Mouse (Mus musculus) left cerebral cortex, adult 8-10 months (tissue): ENCODE measurements at regions not wholly inside any gene's neighbourhood (a gene's known extent, or its start where the extent isn't known, plus 50 kb on each side); places are given as distances from the start of the nearest gene placed in this dataset.

Experiments
- microRNA-seq, 2 experiments: library from miRNA; unstranded; fragments of <30 nt; microRNA quantifications; one replicate each; pipeline ENCODE4 v1.2.0; 2022

Small RNAs in the stretch of these regions (microRNA-seq; reads per million reads assigned to microRNA genes)
- 0 reads per million in 2 experiments for gene Gm27392
